Mouse (Mus musculus): ENCODE measurements around the gene Frmd4b. TPM values are rescaled to one million over a fixed set of nuclear protein-coding genes. Genes with fewer than 3 reads are reported as not detected.
A peak's percentile ranks its signal among the peaks of the same experiment; 100 is the strongest.

The Frmd4b gene
- polyA plus RNA-seq, 1 experiment from 2014 or later = 22.2 TPM

DNA sequence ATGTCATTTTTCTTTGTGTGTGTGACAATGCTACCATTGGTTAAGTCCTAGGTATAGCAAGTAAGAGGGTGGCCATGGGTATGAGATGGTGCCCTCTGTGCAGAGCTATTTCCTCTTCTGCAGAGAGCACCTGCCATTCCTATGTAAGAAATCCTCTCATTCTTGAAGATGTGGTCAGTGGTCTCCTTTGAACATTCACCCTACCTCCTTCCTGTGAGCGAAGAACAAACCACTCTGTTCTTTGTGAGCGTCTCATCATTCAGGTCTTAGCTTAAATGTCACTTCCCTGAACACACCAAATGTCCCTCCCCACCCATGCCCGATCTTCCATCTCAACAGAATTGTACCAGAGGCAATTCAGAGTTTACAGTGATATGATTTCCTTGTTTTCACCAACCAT lies 299.4 kb downstream of the Frmd4b start:
- no peak overlapping the region for H3K4me3 ChIP-seq
- H3K27ac ChIP-seq (ENCODE audit: poor library complexity, severe bottlenecking) = no peak overlapping the region
- no peak for ATAC-seq (ENCODE audit: insufficient number of reproducible peaks, low FRiP score)
- H3K4me2 ChIP-seq = no peak overlapping the region
- H3K27me3 ChIP-seq (replicated peaks) = no peaks in the 10 kb centered on the region
- H3K9me3 ChIP-seq (replicated peaks) = no peaks in the 10 kb centered on the region
- WGBS = 83% methylated on average over 3 of the region's 3 CpGs
- peaks cover 12% of the 10 kb centered on the region for H3K36me3 ChIP-seq
- no peak overlapping the region for H3K9ac ChIP-seq
- peaks cover 44% of the 10 kb centered on the region for H3K4me1 ChIP-seq (replicated peaks)

DNA sequence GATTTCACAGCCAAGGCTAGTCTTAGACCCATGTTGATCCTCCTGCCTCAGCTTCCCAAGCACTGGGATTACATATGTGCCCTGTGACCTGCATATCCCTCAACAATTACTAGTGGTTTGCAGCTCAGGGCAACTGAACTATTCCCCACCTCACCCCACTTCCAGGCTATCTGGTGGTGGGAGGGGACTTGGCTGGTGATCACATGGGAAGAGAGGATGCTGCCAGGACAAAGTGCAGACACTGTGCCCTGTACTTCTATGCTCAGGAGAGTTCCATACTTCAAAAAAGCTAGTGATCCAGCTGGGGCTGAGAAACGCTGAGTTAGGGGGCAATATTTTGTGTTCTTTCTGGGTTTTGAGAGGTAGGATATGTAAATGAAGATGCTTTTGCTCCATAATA lies 300.6 kb downstream of the Frmd4b start:
- H3K4me1 ChIP-seq (replicated peaks) = peaks cover 41% of the 10 kb centered on the region
- no peak overlapping the region for H3K4me2 ChIP-seq
- ATAC-seq (ENCODE audit: insufficient number of reproducible peaks, low FRiP score) = no peak
- 81% methylated on average over 1 of the region's 1 CpGs for WGBS
- H3K27me3 ChIP-seq (replicated peaks) = no peaks in the 10 kb centered on the region
- H3K9ac ChIP-seq = no peak overlapping the region
- peaks cover 6% of the 10 kb centered on the region for H3K36me3 ChIP-seq
- H3K9me3 ChIP-seq (replicated peaks) = no peaks in the 10 kb centered on the region
- H3K4me3 ChIP-seq = no peak overlapping the region
- H3K27ac ChIP-seq (ENCODE audit: poor library complexity, severe bottlenecking) = no peak overlapping the region

DNA sequence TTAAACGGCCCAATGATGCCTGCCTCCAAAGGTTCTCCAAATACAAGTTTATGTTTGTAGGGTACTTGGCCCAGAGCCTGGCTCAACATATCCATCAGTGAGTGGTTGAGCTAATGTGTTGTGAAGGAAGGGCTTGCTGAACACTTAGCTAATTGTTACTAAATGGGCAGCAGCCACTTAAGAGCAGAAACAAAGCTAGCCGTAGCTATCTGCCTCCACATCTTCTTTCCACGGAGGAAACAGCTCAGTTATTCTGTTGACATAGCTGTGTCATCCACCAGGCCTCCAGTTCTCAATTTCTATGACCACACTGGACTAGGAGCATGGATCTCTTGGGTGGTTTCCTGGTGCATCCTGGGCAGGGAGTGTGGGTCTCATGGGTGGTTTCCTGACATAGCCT lies 302.0 kb downstream of the Frmd4b start:
- no peak for ATAC-seq (ENCODE audit: insufficient number of reproducible peaks, low FRiP score)
- Histone ChIP-seq H3K27ac (ENCODE audit: poor library complexity, severe bottlenecking) (no peak overlapping the region), H3K4me3 (no peak overlapping the region), H3K4me1 (replicated peaks) (peaks cover 41% of the 10 kb centered on the region), H3K27me3 (replicated peaks) (no peaks in the 10 kb centered on the region), H3K9me3 (replicated peaks) (no peaks in the 10 kb centered on the region), H3K4me2 (no peak overlapping the region), H3K36me3 (peaks cover 6% of the 10 kb centered on the region), H3K9ac (no peak overlapping the region)
- 37% methylated on average over 3 of the region's 3 CpGs for WGBS

DNA sequence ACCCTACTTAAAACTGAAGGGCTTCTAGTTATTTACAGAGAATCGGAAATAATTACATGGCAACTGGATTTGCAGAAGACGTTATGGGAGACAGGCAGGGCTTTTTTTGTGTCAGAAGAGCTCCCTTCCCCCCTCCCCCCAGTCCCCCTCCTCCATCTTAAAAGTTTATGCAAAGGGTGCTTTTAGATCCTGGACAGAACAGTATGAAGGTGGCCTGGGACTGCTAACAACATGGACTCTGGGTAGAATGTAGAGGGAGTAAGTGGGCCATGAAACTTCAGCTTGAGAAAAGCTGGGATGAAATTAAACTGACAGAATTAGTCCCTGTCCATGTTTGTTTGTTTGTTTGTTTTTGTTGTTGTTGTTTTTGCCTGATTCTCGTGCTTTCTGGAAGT lies 304.8 kb downstream of the Frmd4b start:
- Histone ChIP-seq H3K9ac (peak overlapping the region; percentile 75), H3K27ac (ENCODE audit: poor library complexity, severe bottlenecking) (peak overlapping the region; percentile 75), H3K4me1 (replicated peaks) (peaks cover 46% of the 10 kb centered on the region), H3K36me3 (peaks cover 4% of the 10 kb centered on the region; the same call in 1 of the 2 replicates), H3K9me3 (replicated peaks) (no peaks in the 10 kb centered on the region), H3K27me3 (replicated peaks) (no peaks in the 10 kb centered on the region), H3K4me3 (peak overlapping the region; percentile 54), H3K4me2 (peak overlapping the region; percentile 93)
- ATAC-seq (ENCODE audit: insufficient number of reproducible peaks, low FRiP score) = no peak
- WGBS = 4% methylated on average over 3 of the region's 3 CpGs

DNA sequence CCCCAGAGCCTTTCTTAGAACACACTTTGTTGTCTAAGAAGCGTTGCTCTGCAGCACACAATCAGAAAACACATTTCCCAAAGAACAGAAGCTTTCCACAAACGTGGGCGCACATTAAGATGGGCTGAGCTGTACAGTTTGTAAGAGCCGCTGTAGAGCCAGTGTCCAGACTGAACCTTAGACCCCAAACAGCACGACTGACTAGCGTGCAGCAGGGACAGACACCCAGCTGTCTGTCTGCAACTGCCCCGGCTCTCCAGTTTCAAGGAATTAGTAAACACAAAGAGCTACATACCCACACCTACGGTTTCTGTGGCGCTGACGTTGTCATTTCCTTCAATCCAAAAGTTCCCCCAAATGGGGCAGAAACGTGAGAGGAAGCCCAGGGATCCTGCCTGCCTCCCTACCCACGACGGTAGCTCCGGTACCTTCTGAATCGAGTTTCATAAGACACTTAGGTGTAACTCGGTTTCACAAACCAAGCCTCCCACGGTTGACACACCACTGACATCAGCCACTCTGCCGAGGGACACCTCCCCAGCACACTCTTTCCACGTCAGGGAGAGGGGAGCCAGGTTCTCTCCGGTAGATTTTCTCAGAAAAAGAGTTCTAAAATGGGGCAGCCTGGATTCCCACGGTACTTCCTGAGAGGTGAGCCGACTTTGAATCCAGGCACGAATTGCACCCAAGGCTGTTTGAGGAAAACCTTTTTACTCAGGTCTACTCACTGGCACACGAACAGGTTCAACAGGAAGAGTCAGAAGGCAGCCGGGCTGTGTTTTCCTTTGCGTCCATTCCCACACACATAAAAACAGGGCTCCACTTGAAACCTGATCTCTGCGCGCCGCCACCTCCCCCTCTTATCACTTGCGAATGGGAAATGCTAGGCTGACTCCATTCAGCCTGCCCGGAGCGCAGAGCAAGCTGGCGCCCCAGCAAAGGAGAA lies 305.5 kb downstream of the Frmd4b start:
- peak overlapping the region; percentile 54 for H3K4me3 ChIP-seq
- H3K4me1 ChIP-seq (replicated peaks) = peaks cover 46% of the 10 kb centered on the region
- H3K27ac ChIP-seq (ENCODE audit: poor library complexity, severe bottlenecking) = peak overlapping the region; percentile 75
- whole genome bisulfite sequencing = 1% methylated on average over 33 of the region's 33 CpGs
- no peaks in the 10 kb centered on the region for H3K9me3 ChIP-seq (replicated peaks)
- no peaks in the 10 kb centered on the region for H3K27me3 ChIP-seq (replicated peaks)
- H3K9ac ChIP-seq = peak overlapping the region; percentile 75
- peaks cover 4% of the 10 kb centered on the region; the same call in 1 of the 2 replicates for H3K36me3 ChIP-seq
- H3K4me2 ChIP-seq = peak overlapping the region; percentile 93
- peak; percentile 76 for ATAC-seq (ENCODE audit: insufficient number of reproducible peaks, low FRiP score)

DNA sequence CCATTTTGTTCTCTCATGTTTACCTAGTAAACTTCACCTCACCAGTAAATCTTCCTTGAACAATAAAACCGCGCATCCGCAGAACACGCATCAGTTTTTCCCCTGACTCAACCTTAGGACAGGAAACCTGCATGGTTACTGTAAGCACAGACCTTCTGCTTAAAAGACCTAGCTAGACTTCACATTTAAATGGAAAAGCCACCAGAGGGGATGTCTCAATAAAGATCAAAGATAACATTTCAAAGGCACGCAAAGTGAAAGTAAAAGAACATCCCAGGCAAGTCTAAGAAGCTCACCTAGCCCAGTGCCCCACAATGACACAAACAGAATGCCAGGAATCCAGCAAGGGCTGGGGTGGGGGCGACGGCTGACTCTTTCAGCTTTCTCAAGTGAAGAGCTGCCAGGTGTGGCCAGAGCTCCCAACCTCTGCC lies 306.4 kb downstream of the Frmd4b start:
- Histone ChIP-seq H3K4me1 (replicated peaks) (peaks cover 52% of the 10 kb centered on the region), H3K4me3 (peak overlapping the region; percentile 54), H3K9ac (peak overlapping the region; percentile 75), H3K9me3 (replicated peaks) (no peaks in the 10 kb centered on the region), H3K36me3 (peaks cover 13% of the 10 kb centered on the region), H3K27me3 (replicated peaks) (no peaks in the 10 kb centered on the region), H3K4me2 (peak overlapping the region; percentile 93), H3K27ac (ENCODE audit: poor library complexity, severe bottlenecking) (peak overlapping the region; percentile 52)
- WGBS = 23% methylated on average over 7 of the region's 7 CpGs
- no peak for ATAC-seq (ENCODE audit: insufficient number of reproducible peaks, low FRiP score)

DNA sequence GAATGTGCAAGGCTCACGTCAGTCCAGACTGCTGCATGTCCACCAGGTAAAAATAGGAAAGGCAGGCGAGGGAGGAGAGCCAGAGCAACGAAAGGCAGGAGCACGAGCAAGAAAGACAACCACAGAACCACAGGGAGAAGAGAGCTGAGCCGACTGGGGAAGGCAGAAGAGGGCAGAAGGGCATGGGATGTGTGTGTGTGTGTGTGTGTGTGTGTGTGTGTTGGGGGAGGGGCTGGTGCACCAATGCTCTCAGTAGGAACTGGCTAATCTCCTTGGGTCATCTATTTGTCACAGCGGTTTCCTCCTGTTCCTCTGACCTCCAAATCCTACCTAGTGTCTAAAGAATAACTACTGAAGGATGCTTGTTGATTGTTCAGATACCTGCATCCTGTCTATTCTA lies 308.2 kb downstream of the Frmd4b start:
- no peak for ATAC-seq (ENCODE audit: insufficient number of reproducible peaks, low FRiP score)
- Histone ChIP-seq H3K27ac (ENCODE audit: poor library complexity, severe bottlenecking) (no peak overlapping the region), H3K4me1 (replicated peaks) (peaks cover 57% of the 10 kb centered on the region), H3K9me3 (replicated peaks) (no peaks in the 10 kb centered on the region), H3K9ac (no peak overlapping the region), H3K4me2 (no peak overlapping the region), H3K4me3 (no peak overlapping the region), H3K27me3 (replicated peaks) (no peaks in the 10 kb centered on the region), H3K36me3 (peaks cover 25% of the 10 kb centered on the region)
- WGBS = 38% methylated on average over 6 of the region's 6 CpGs

DNA sequence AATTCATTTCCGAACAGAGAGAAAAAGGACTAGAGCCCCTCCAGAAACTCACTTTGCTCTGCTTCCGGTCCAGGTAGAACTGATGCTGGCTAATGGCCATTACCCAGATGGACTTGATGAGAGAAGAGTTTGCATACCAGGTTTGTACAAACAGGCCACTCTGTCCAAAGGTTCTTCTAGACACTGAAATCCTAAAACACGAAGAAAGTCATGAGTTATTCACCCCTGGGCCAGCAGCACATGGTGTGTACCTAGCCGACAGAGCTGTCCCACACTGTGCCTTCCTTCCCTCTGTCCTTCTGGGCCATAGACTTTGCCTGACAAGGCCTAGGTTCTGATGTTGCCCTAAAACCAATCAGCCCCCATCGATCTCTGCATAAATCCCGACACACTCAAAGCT lies 308.8 kb downstream of the Frmd4b start:
- H3K27me3 ChIP-seq (replicated peaks) = no peaks in the 10 kb centered on the region
- no peaks in the 10 kb centered on the region for H3K9me3 ChIP-seq (replicated peaks)
- H3K36me3 ChIP-seq = peaks cover 29% of the 10 kb centered on the region
- H3K27ac ChIP-seq (ENCODE audit: poor library complexity, severe bottlenecking) = no peak overlapping the region
- WGBS = 82% methylated on average over 6 of the region's 6 CpGs
- peaks cover 51% of the 10 kb centered on the region for H3K4me1 ChIP-seq (replicated peaks)
- H3K4me2 ChIP-seq = no peak overlapping the region
- no peak overlapping the region for H3K4me3 ChIP-seq
- no peak for ATAC-seq (ENCODE audit: insufficient number of reproducible peaks, low FRiP score)
- no peak overlapping the region for H3K9ac ChIP-seq

DNA sequence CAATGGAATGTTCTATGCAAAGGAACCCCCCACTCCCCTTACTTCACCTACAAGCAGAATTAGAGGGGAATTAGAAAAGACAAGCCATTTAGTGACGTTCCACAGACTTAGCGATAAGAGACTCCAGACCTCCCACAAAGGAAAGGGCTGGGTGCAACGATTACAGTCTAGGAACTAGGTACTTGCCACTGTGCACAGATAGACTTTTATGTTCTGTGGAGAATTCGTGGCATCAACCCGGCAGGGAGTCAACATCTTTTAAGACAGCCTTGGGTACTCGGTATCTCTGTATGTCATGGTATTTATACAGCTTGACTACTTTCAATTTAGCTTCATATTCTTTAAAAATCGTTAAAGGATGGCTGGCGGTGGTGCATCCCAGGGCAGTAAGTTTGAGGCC lies 310.1 kb downstream of the Frmd4b start:
- no peak for ATAC-seq (ENCODE audit: insufficient number of reproducible peaks, low FRiP score)

DNA sequence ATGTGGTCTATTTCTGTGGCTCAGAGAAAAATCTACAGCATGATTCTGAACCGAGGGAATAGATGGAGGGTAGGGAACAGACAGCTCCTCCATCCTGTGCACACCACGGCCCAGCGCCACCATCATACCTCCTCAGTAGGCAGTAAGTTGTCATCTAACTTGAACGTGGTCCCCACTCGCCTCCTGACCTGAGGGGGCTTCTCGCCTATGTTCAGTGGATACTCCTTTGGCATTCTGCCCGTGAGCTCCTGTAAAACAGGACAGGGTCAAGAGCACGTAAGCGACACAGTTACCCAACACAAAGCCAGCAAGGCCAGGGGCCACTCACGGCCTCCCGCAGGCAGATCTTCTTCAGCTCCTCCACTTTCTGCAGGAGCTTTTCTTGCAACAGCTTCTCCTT lies 311.0 kb downstream of the Frmd4b start:
- Histone ChIP-seq H3K9me3 (replicated peaks) (no peaks in the 10 kb centered on the region), H3K27ac (ENCODE audit: poor library complexity, severe bottlenecking) (no peak overlapping the region), H3K27me3 (replicated peaks) (no peaks in the 10 kb centered on the region), H3K4me2 (no peak overlapping the region), H3K36me3 (peaks cover 45% of the 10 kb centered on the region), H3K4me3 (no peak overlapping the region), H3K9ac (no peak overlapping the region), H3K4me1 (replicated peaks) (peaks cover 36% of the 10 kb centered on the region)
- no peak for ATAC-seq (ENCODE audit: insufficient number of reproducible peaks, low FRiP score)
- WGBS = 83% methylated on average over 11 of the region's 11 CpGs

More for the DNA sequence above, 310.1 kb downstream of the Frmd4b start:
- Histone ChIP-seq H3K4me3 (no peak overlapping the region), H3K4me1 (replicated peaks) (peaks cover 42% of the 10 kb centered on the region), H3K9ac (no peak overlapping the region), H3K4me2 (no peak overlapping the region), H3K27ac (ENCODE audit: poor library complexity, severe bottlenecking) (no peak overlapping the region), H3K27me3 (replicated peaks) (no peaks in the 10 kb centered on the region), H3K36me3 (peaks cover 39% of the 10 kb centered on the region), H3K9me3 (replicated peaks) (no peaks in the 10 kb centered on the region)
- WGBS = 50% methylated on average over 8 of the region's 8 CpGs

DNA sequence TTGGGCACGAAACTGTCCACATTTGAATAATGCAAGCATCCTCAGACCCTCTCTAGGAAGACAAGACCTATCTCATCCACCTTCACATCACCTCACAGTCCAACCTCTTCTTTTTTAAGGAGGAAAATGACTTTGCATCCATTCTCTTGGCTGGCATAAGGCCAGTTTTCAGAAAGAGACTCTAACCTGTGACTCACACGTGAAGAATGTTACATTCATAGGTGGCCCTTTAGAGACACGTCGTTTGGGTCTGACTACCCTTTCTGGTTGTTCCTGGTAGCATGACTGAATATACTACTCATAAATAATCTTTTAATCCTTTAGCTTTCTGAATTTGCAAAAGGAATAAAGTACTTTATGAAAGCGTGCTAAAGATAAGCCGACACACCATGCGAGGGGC lies 311.9 kb downstream of the Frmd4b start:
- no peak overlapping the region for H3K4me3 ChIP-seq
- H3K27ac ChIP-seq (ENCODE audit: poor library complexity, severe bottlenecking) = no peak overlapping the region
- 70% methylated on average over 7 of the region's 7 CpGs for WGBS
- ATAC-seq (ENCODE audit: insufficient number of reproducible peaks, low FRiP score) = no peak
- no peak overlapping the region for H3K9ac ChIP-seq
- no peaks in the 10 kb centered on the region for H3K27me3 ChIP-seq (replicated peaks)
- H3K4me1 ChIP-seq (replicated peaks) = peaks cover 27% of the 10 kb centered on the region
- H3K36me3 ChIP-seq = peaks cover 53% of the 10 kb centered on the region
- H3K4me2 ChIP-seq = no peak overlapping the region
- H3K9me3 ChIP-seq (replicated peaks) = no peaks in the 10 kb centered on the region
